Mouse (Mus musculus) embryonic facial prominence, embryonic 12.5 days (tissue): Measurements from ENCODE around the gene Ick. TPM values are rescaled to one million over a fixed set of nuclear protein-coding genes. Genes with fewer than 3 reads are reported as not detected.
"Not testable (repeated sequence)": the region's sequence is repeated elsewhere in the genome, so short reads cannot be mapped to it uniquely, and the experiment has no call there.

Experiments
- ATAC-seq: fragments of 200-750 bp; cut with Nextera tagmentation; 2 replicates; pipeline ENCODE4 v1.8.0; 2017; ENCODE audit not compliant: insufficient number of reproducible peaks, insufficient read depth, low FRiP score, low TSS enrichment
- H3K27ac ChIP-seq: fragments of 300-500 bp; sonication (generic); 2 replicates; pipeline ENCODE4 v1.5.1; 2016; ENCODE audit warnings: mild to moderate bottlenecking
- H3K27me3 ChIP-seq: fragments of 300-500 bp; sonication (generic); 2 replicates; pipeline ENCODE4 v1.6.1; 2016; ENCODE audit warnings: mild to moderate bottlenecking, moderate library complexity
- H3K36me3 ChIP-seq: fragments of 300-500 bp; sonication (generic); 2 replicates; pipeline ENCODE4 v1.6.1; 2016; ENCODE audit warnings: mild to moderate bottlenecking
- H3K4me1 ChIP-seq: fragments of 300-500 bp; sonication (generic); 2 replicates; pipeline ENCODE4 v1.6.1; 2016
- H3K4me2 ChIP-seq: fragments of 300-500 bp; sonication (generic); replicated peaks from 2 replicates; pipeline ENCODE4 v1.6.1; 2016; ENCODE audit warnings: mild to moderate bottlenecking, moderate library complexity
- H3K4me3 ChIP-seq: fragments of 300-500 bp; sonication (generic); 2 replicates; pipeline ENCODE4 v1.5.1; 2016; ENCODE audit warnings: mild to moderate bottlenecking
- H3K9ac ChIP-seq: fragments of 300-500 bp; sonication (generic); 2 replicates; pipeline ENCODE4 v1.6.1; 2016; ENCODE audit warnings: mild to moderate bottlenecking, moderate library complexity
- H3K9me3 ChIP-seq: fragments of 300-500 bp; sonication (generic); 2 replicates; pipeline ENCODE4 v1.6.1; 2016; ENCODE audit warnings: mild to moderate bottlenecking, moderate library complexity
- WGBS: fragments of 180-500 bp; shearing (Covaris S2); methylation state at CpG from one replicate; pipeline ENCODE4 v1.1.7; 2016; 5-methylcytosine and 5-hydroxymethylcytosine counted together
- polyA plus RNA-seq: library from polyadenylated mRNA; unstranded; fragments of >200 nt; fragmentation: Nextera tagmentation; extraction: Ambion mirVana; gene quantifications from 2 replicates; pipeline ENCODE4 v1.2.1, GENCODE M21; 2016

The Ick gene
- polyA plus RNA-seq, 1 experiment from 2014 or later = 33.1 TPM

DNA sequence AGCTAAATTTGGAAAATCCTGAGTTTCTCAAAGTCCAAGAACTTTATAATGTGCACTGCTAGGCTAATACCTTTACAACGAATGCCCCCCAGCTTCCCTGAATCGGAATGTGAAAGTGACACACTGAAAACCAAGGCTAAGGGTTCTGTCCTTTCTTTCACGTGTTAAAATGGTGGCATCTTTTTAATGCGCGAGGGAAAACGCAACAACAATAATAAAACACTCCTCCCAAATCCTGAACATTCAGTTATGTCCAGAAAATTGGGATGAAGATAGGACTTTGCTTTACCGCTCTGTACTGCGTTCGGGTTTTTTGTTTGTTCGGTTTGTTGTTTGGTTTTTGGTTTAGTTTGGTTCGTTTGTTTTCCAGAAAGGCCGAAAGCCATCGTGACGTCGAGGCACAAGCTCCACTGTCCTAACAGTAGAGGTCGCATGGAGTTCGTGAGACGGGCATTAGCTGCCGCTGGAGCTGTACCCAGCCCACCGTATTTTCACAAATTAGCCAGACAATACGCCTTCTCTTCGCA lies 67.3 kb downstream of the Ick start:
- Histone ChIP-seq H3K4me2 (peak overlapping the region; percentile 47), H3K9ac (peak overlapping the region; percentile 64), H3K27me3 (no peaks in the 10 kb centered on the region), H3K9me3 (no peaks in the 10 kb centered on the region), H3K4me1 (no peaks in the 10 kb centered on the region), H3K27ac (peak overlapping the region; percentile 95), H3K36me3 (no peaks in the 10 kb centered on the region), H3K4me3 (peak overlapping the region; percentile 55)
- ATAC-seq = peak; percentile 71; the same call in 1 of the 2 replicates
- under 1% methylated on average over 22 of the region's 22 CpGs for WGBS

DNA sequence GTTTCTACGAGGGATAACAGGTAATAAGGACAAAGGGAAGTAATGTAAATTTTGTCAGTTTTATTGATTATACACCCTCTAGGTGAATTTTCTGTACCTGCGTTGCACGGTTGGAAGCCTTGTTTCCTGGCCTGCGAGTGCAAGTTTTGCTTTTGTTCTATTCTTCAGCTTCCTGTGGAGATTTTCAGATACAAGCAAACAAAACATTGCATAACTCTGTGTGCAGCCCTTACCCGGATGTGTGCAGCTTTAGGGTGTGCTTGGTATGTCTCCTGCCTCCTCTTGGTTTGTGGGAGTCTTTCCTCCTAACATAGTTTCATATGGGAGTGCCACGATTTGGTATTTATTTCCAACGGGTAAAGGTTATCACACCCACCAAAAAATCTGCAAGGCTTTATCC lies 67.8 kb downstream of the Ick start:
- Histone ChIP-seq H3K27ac (peak overlapping the region; percentile 95), H3K9ac (0 out of 2 replicates have a peak overlapping the region, but pooled peaks have one; percentile 64), H3K27me3 (no peaks in the 10 kb centered on the region), H3K9me3 (no peaks in the 10 kb centered on the region), H3K36me3 (no peaks in the 10 kb centered on the region), H3K4me2 (peak overlapping the region; percentile 47), H3K4me3 (peak overlapping the region; percentile 55), H3K4me1 (no peaks in the 10 kb centered on the region)
- WGBS = 42% methylated on average over 7 of the region's 7 CpGs
- no peak for ATAC-seq

- Histone ChIP-seq H3K27ac (no peak overlapping the region), H3K36me3 (no peaks in the 10 kb centered on the region), H3K4me3 (no peak overlapping the region), H3K27me3 (no peaks in the 10 kb centered on the region), H3K9ac (no peak overlapping the region), H3K4me1 (no peaks in the 10 kb centered on the region), H3K4me2 (no peak overlapping the region), H3K9me3 (no peaks in the 10 kb centered on the region)
- ATAC-seq = no peak
- 73% methylated on average over 5 of the region's 5 CpGs for WGBS
Observed at GRCm38 (mm10) chr9:78178197-78178596, 69.2 kb downstream of the Ick start.

- Histone ChIP-seq H3K4me3 (no peak overlapping the region), H3K9me3 (no peaks in the 10 kb centered on the region), H3K27ac (no peak overlapping the region), H3K4me2 (no peak overlapping the region), H3K9ac (no peak overlapping the region), H3K27me3 (no peaks in the 10 kb centered on the region), H3K36me3 (no peaks in the 10 kb centered on the region), H3K4me1 (no peaks in the 10 kb centered on the region)
- WGBS = 86% methylated on average over 2 of the region's 2 CpGs
- ATAC-seq = no peak
Observed at GRCm38 (mm10) chr9:78179071-78179470, 70.1 kb downstream of the Ick start.

DNA sequence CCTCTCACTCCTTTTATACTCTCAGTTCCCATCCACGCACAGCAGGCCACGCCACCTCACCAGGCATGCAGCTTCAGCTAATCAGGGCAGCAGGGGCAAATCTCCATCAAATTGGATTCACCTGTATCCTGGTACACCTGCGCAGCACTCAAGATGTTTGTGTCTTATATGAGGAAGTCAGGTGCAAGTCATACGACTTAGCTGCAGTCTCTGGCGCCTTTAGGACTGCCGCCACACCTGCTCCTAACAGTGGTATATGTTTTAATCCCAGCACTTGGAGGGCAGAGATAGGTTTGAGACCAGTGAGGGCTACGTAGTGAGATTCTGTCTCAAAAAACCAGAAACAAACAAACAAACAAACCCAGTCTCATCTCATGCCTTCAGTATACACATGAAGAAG lies 73.5 kb downstream of the Ick start, which contains the start of gene Gsta4:
Gene Gsta4 (plus strand): TSS at position 301 of the 400 bp plus-strand sequence.
- not testable (repeated sequence) for H3K4me2 ChIP-seq, ATAC-seq, H3K9me3 ChIP-seq, H3K4me1 ChIP-seq, H3K27me3 ChIP-seq, H3K36me3 ChIP-seq, H3K9ac ChIP-seq, H3K4me3 ChIP-seq, H3K27ac ChIP-seq
- WGBS = 95% methylated on average over 4 of the region's 7 CpGs

GRCm38 (mm10) chr9:78185686-78186085 lies 76.7 kb downstream of the Ick start:
- WGBS = 70% methylated on average over 9 of the region's 9 CpGs
- ATAC-seq = no peak
- Histone ChIP-seq H3K27ac (no peak overlapping the region), H3K4me1 (no peaks in the 10 kb centered on the region), H3K9me3 (no peaks in the 10 kb centered on the region), H3K36me3 (no peaks in the 10 kb centered on the region), H3K9ac (no peak overlapping the region), H3K4me3 (no peak overlapping the region), H3K27me3 (no peaks in the 10 kb centered on the region), H3K4me2 (no peak overlapping the region)

DNA sequence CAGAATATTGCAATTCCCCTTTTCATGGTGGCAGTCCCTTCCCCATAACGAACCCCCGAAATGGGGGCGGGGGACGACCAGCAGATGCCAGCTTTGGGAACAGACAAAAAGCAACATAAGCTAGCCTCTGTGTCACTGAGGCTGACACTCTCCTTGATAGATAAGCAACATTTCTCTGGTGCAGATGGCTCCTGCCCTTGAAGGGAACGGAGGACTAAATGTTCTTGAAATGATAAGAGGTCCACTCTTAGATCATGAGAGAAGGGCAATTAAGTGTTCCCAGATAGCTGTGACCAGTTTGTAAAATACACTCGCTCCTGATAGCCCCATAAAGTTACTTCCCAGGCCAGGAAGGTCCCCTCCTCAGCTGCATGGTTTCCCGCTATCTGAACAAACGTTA lies 79.9 kb downstream of the Ick start:
- WGBS = 82% methylated on average over 8 of the region's 8 CpGs
- Histone ChIP-seq H3K36me3 (no peaks in the 10 kb centered on the region), H3K27me3 (no peaks in the 10 kb centered on the region)

GRCm38 (mm10) chr9:78190651-78191634 lies 82.0 kb downstream of the Ick start:
- Histone ChIP-seq H3K9ac (no peak overlapping the region; the same call in none of the 2 replicates), H3K4me2 (peak overlapping the region; percentile 62), H3K9me3 (no peaks in the 10 kb centered on the region), H3K27me3 (no peaks in the 10 kb centered on the region), H3K27ac (no peak overlapping the region), H3K36me3 (no peaks in the 10 kb centered on the region), H3K4me3 (peak overlapping the region; percentile 51), H3K4me1 (peaks cover 7% of the 10 kb centered on the region; the same call in 1 of the 2 replicates)
- no peak for ATAC-seq
- WGBS = 2% methylated on average over 19 of the region's 19 CpGs

More for the DNA sequence above, 79.9 kb downstream of the Ick start:
- ATAC-seq = no peak
- H3K27ac ChIP-seq = no peak overlapping the region
- H3K4me1 ChIP-seq = peaks cover 4% of the 10 kb centered on the region; the same call in 1 of the 2 replicates
- H3K9ac ChIP-seq = no peak overlapping the region
- H3K9me3 ChIP-seq = no peaks in the 10 kb centered on the region
- no peak overlapping the region for H3K4me2 ChIP-seq
- no peak overlapping the region for H3K4me3 ChIP-seq

- peak; percentile 16; the same call in 1 of the 2 replicates for ATAC-seq
- under 1% methylated on average over 18 of the region's 18 CpGs for WGBS
Observed at GRCm38 (mm10) chr9:78191736-78192135, 82.7 kb downstream of the Ick start.

GRCm38 (mm10) chr9:78193902-78194597 lies 85.1 kb downstream of the Ick start:
- no peaks in the 10 kb centered on the region for H3K9me3 ChIP-seq
- H3K27me3 ChIP-seq = no peaks in the 10 kb centered on the region
- H3K4me1 ChIP-seq = peaks cover 7% of the 10 kb centered on the region; the same call in 1 of the 2 replicates
- ATAC-seq = no peak
- 0 out of 2 replicates have a peak overlapping the region, but pooled peaks have one; percentile 2 for H3K4me3 ChIP-seq
- H3K4me2 ChIP-seq = peak overlapping the region; percentile 62
- H3K9ac ChIP-seq = no peak overlapping the region
- 0 out of 2 replicates have a peak, but pooled peaks cover 4% of the 10 kb centered on the region for H3K36me3 ChIP-seq
- WGBS = 45% methylated on average over 9 of the region's 9 CpGs
- no peak overlapping the region for H3K27ac ChIP-seq

More at GRCm38 (mm10) chr9:78191736-78192135, 82.7 kb downstream of the Ick start:
- H3K9me3 ChIP-seq = no peaks in the 10 kb centered on the region
- H3K4me2 ChIP-seq = peak overlapping the region; percentile 62
- peaks cover 7% of the 10 kb centered on the region; the same call in 1 of the 2 replicates for H3K4me1 ChIP-seq
- no peaks in the 10 kb centered on the region for H3K36me3 ChIP-seq
- H3K4me3 ChIP-seq = peak overlapping the region; percentile 51
- no peaks in the 10 kb centered on the region for H3K27me3 ChIP-seq
- peak overlapping the region; percentile 78; the same call in 1 of the 2 replicates for H3K27ac ChIP-seq
- H3K9ac ChIP-seq = peak overlapping the region; percentile 52

DNA sequence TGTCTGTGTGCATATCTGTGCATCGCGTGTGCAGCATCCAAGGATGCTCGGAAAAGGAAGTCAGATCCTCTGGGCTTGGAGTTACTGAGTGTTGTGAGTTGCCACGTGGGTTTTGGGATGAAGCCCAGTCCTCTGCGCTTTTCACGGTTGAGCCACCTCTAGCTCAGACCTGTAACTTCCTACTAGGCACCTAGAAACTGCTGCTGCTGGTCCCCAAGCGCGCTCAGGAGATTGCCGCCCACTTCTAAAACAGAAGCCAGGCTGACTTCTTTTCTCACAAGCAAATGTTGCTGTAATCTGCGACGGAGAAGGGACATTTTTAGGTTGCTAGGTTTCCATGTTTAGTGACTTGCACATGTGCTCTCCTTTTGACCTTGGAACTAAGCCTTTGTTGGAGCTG lies 86.0 kb downstream of the Ick start:
- ATAC-seq = no peak
- H3K9ac ChIP-seq = no peak overlapping the region
- peaks cover 7% of the 10 kb centered on the region; the same call in 1 of the 2 replicates for H3K4me1 ChIP-seq
- no peak overlapping the region for H3K4me3 ChIP-seq
- H3K27me3 ChIP-seq = no peaks in the 10 kb centered on the region
- H3K36me3 ChIP-seq = 0 out of 2 replicates have a peak, but pooled peaks cover 7% of the 10 kb centered on the region
- no peaks in the 10 kb centered on the region for H3K9me3 ChIP-seq
- WGBS = 83% methylated on average over 11 of the region's 11 CpGs
- no peak overlapping the region for H3K27ac ChIP-seq
- H3K4me2 ChIP-seq = no peak overlapping the region
